Mouse (Mus musculus): ENCODE measurements around the gene Cd300ld3.
"Not testable (repeated sequence)": the region's sequence is repeated elsewhere in the genome, so short reads cannot be mapped to it uniquely, and the experiment has no call there.

Cd300ld3 gene

GRCm38 (mm10) chr11:115052991-115053390 is 4.8 kb upstream of the Cd300ld3 start:
- peak; percentile 61 for DNase-seq

GRCm38 (mm10) chr11:115052206-115052605 is 4.0 kb upstream of the Cd300ld3 start:
- DNase-seq, result peak; percentile 75

- DNase-seq, result peak; percentile 75
Measured at GRCm38 (mm10) chr11:115049282-115049895, 1.2 kb upstream of the Cd300ld3 start.

- DNase-seq, result not testable (repeated sequence)
Measured at GRCm38 (mm10) chr11:115037669-115038068, 10.5 kb downstream of the Cd300ld3 start, which contains the start of gene Cd300ld5. TSS of gene Cd300ld5 (minus strand) at chr11:115037769.

- DNase-seq, result not testable (repeated sequence)
Measured at GRCm38 (mm10) chr11:115026912-115027311, 21.3 kb downstream of the Cd300ld3 start, which contains the start of gene Cd300ld4. TSS of gene Cd300ld4 (minus strand) at chr11:115027012.

- not testable (repeated sequence) for DNase-seq
Measured at GRCm38 (mm10) chr11:115016093-115016492, 32.1 kb downstream of the Cd300ld3 start, which contains the start of gene Cd300ld2. TSS of gene Cd300ld2 (minus strand) at chr11:115016193.

GRCm38 (mm10) chr11:115004070-115004469 is 44.1 kb downstream of the Cd300ld3 start:
- DNase-seq, result peak; percentile 92

GRCm38 (mm10) chr11:115001474-115002040 is 46.7 kb downstream of the Cd300ld3 start, which contains the start of gene Cd300c2:
TSS of gene Cd300c2 (minus strand) at chr11:115001880.
- peak; percentile 90 for DNase-seq

Measured in heart, adult 11 months (tissue).